Mouse (Mus musculus) forebrain, embryonic 11.5 days (tissue): ENCODE measurements around the gene Atp2a2. TPM values are rescaled to one million over a fixed set of nuclear protein-coding genes. Genes with fewer than 3 reads are reported as not detected.

ENCODE experiments used
- ATAC-seq: fragments of 200-750 bp; cut with Nextera tagmentation; replicated peaks from 2 replicates; pipeline ENCODE4 v1.8.0; 2017; ENCODE audit warnings: moderate TSS enrichment; ENCODE audit not compliant: low FRiP score
- DNase-seq: peaks from one replicate; pipeline ENCODE4 v3.0.0-alpha.2; 2017; ENCODE audit warnings: low spot score
- H3K27ac ChIP-seq: fragments of 300-500 bp; sonication (generic); 2 replicates; pipeline ENCODE4 v1.5.1; 2014; ENCODE audit warnings: low read depth, low read length
- H3K27me3 ChIP-seq: fragments of 300-500 bp; sonication (generic); 2 replicates; pipeline ENCODE4 v1.6.1; 2014; ENCODE audit warnings: mild to moderate bottlenecking, low read length, mixed read lengths; ENCODE audit not compliant: control insufficient read depth, insufficient read depth
- H3K36me3 ChIP-seq: fragments of 300-500 bp; sonication (generic); 2 replicates; pipeline ENCODE4 v1.6.1; 2014; ENCODE audit warnings: mild to moderate bottlenecking, low read length, moderate library complexity, mixed read lengths; ENCODE audit not compliant: control insufficient read depth, insufficient read depth
- H3K4me1 ChIP-seq: fragments of 300-500 bp; sonication (generic); replicated peaks from 2 replicates; pipeline ENCODE4 v1.6.1; 2014; ENCODE audit warnings: low read length, mixed read lengths; ENCODE audit not compliant: control insufficient read depth, insufficient read depth
- H3K4me2 ChIP-seq: fragments of 300-500 bp; sonication (generic); 2 replicates; pipeline ENCODE4 v1.6.1; 2014; ENCODE audit warnings: low read depth, mild to moderate bottlenecking, low read length, moderate library complexity, mixed read lengths; ENCODE audit not compliant: severe bottlenecking
- H3K4me3 ChIP-seq: fragments of 300-500 bp; sonication (generic); 2 replicates; pipeline ENCODE4 v1.5.1; 2014; ENCODE audit warnings: low read depth, low read length
- H3K9ac ChIP-seq: fragments of 300-500 bp; sonication (generic); 2 replicates; pipeline ENCODE4 v1.6.1; 2014; ENCODE audit warnings: low read length
- H3K9me3 ChIP-seq: fragments of 300-500 bp; sonication (generic); 2 replicates; pipeline ENCODE4 v1.6.1; 2016; ENCODE audit warnings: low read length, mixed read lengths; ENCODE audit not compliant: control insufficient read depth
- WGBS: fragments of 180-500 bp; shearing (Covaris S2); extraction: QIAGEN DNeasy Blood & Tissue Kit; methylation state at CpG from one replicate; pipeline ENCODE4 v1.1.7; 2014; 5-methylcytosine and 5-hydroxymethylcytosine counted together
- polyA plus RNA-seq: library from polyadenylated mRNA; unstranded; fragments of >200 nt; fragmentation: Nextera tagmentation; extraction: Ambion mirVana; gene quantifications from 2 replicates; pipeline ENCODE4 v1.2.1, GENCODE M21; 2014

The Atp2a2 gene
- polyA plus RNA-seq, 1 experiment from 2014 or later: 60.6 TPM

DNA sequence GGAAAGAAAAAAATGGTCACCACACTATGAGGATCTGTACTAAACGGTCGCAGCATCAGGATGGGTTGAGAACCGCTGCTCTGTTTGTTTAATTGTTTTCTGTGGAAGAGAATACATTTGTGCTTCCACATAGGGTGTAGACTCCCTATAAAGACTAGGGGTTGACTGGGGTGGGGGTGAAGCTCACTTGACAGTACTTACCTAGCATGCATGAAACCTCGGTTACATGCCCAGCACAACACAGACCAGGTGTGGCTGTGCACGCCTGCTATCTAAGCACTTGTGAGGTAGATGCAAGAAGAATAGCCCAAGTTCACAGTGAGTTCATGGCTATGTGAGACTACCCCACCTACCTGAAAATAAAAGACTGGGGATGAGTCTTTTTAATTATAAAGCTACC lies 35.6 kb upstream of the Atp2a2 start:
- no peaks in the 10 kb centered on the region; the same call in 1 of the 2 replicates for H3K36me3 ChIP-seq
- H3K9ac ChIP-seq: no peak overlapping the region
- H3K4me2 ChIP-seq: no peak overlapping the region
- WGBS: 95% methylated on average over 5 of the region's 5 CpGs
- H3K27ac ChIP-seq: no peak overlapping the region
- H3K27me3 ChIP-seq: no peaks in the 10 kb centered on the region
- H3K4me1 ChIP-seq: no peaks in the 10 kb centered on the region
- DNase-seq (no peak), ATAC-seq (no peak)
- H3K9me3 ChIP-seq: no peaks in the 10 kb centered on the region
- no peak overlapping the region for H3K4me3 ChIP-seq

GRCm38 (mm10) chr5:122533884-122534283 lies 31.9 kb upstream of the Atp2a2 start:
- DNase-seq: no peak
- Histone ChIP-seq H3K27ac (no peak overlapping the region), H3K4me3 (no peak overlapping the region), H3K9me3 (no peaks in the 10 kb centered on the region), H3K9ac (no peak overlapping the region), H3K27me3 (no peaks in the 10 kb centered on the region), H3K4me2 (no peak overlapping the region), H3K4me1 (no peaks in the 10 kb centered on the region), H3K36me3 (no peaks in the 10 kb centered on the region)
- no peak for ATAC-seq
- 92% methylated on average over 8 of the region's 8 CpGs for whole genome bisulfite sequencing

GRCm38 (mm10) chr5:122529913-122530604 lies 28.0 kb upstream of the Atp2a2 start:
- no peaks in the 10 kb centered on the region for H3K4me1 ChIP-seq
- 88% methylated on average over 9 of the region's 9 CpGs for WGBS
- H3K9ac ChIP-seq: no peak overlapping the region
- no peaks in the 10 kb centered on the region for H3K27me3 ChIP-seq
- H3K4me3 ChIP-seq: no peak overlapping the region
- no peaks in the 10 kb centered on the region for H3K36me3 ChIP-seq
- no peak overlapping the region for H3K4me2 ChIP-seq
- H3K9me3 ChIP-seq: no peaks in the 10 kb centered on the region
- ATAC-seq (no peak), DNase-seq (no peak)
- H3K27ac ChIP-seq: no peak overlapping the region

- Histone ChIP-seq H3K9ac (no peak overlapping the region), H3K4me2 (no peak overlapping the region), H3K4me1 (no peaks in the 10 kb centered on the region), H3K27ac (no peak overlapping the region), H3K4me3 (no peak overlapping the region), H3K27me3 (no peaks in the 10 kb centered on the region), H3K36me3 (no peaks in the 10 kb centered on the region), H3K9me3 (no peaks in the 10 kb centered on the region)
- 66% methylated on average over 3 of the region's 3 CpGs for WGBS
- DNase-seq (no peak), ATAC-seq (no peak)
Observed at GRCm38 (mm10) chr5:122529316-122529715, 27.3 kb upstream of the Atp2a2 start.

DNA sequence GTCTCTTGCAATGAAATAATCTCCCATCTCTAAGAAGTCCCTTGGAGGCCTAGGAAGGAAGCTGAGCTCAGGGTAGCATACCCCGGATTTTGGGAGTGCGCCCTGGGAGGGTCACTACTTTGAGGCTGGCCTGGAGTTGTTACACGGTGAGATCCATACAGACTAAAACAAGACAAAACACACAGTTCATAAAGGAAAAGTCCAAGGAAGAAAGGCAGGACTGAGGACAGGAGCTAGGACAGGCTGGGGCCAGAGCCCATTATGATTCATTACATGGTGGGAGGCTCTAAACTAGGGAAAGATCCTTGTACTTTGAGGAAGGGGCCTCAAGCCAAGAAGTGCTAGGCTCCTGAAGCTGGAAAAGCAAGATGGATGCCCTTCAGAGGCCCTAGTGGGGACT lies 26.6 kb upstream of the Atp2a2 start:
- Histone ChIP-seq H3K4me3 (no peak overlapping the region), H3K27me3 (no peaks in the 10 kb centered on the region), H3K4me2 (no peak overlapping the region), H3K9me3 (no peaks in the 10 kb centered on the region), H3K9ac (no peak overlapping the region), H3K36me3 (no peaks in the 10 kb centered on the region), H3K27ac (no peak overlapping the region), H3K4me1 (no peaks in the 10 kb centered on the region)
- ATAC-seq: no peak
- no peak for DNase-seq
- 71% methylated on average over 3 of the region's 3 CpGs for WGBS

GRCm38 (mm10) chr5:122527761-122528160 lies 25.7 kb upstream of the Atp2a2 start:
- Histone ChIP-seq H3K36me3 (no peaks in the 10 kb centered on the region), H3K9ac (no peak overlapping the region), H3K4me1 (no peaks in the 10 kb centered on the region), H3K27ac (no peak overlapping the region), H3K4me3 (no peak overlapping the region), H3K27me3 (no peaks in the 10 kb centered on the region), H3K9me3 (no peaks in the 10 kb centered on the region), H3K4me2 (no peak overlapping the region)
- DNase-seq (no peak), ATAC-seq (no peak)
- WGBS: 67% methylated on average over 11 of the region's 11 CpGs

DNA sequence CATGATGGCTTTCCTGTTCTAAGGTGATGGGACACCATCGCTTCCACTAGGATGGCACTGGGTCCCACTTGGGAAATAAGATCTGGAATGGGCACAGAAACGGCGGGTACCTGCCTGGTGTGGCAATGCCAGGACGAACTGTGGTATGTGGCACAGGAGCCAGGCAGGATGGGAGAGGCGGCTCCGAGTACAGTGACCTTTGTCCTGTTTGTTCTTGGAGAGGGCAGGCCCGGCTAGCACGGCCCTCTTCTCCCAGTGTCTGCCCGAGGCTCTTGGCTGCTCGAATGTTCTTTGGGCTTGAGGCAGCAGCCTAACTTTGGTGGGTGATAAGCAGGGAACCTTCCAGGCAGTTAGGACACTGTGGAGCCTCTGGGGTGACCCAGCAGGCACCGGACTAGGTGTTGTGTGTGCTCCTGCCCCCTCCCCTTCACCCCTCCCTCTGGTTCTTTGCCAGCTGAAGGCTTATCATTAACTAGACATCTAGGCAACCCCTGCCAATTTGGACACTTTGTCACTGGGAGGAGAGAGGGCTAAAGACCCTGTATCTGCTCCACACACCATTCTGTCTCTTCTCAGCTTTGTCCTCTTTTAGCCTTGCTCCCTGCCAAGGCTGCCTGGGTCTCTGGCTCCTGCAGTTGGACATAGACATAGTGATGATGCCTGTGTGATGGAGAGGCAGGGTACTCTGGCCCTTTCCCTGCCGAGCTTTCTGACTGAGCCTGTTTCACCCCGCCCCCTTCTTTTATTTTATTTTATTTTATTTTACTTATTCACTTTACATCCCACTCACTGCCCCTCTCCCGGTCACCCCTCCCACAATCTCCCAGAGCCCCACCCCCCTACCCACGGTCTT lies 25.1 kb upstream of the Atp2a2 start:
- Histone ChIP-seq H3K9me3 (no peaks in the 10 kb centered on the region), H3K27me3 (no peaks in the 10 kb centered on the region), H3K4me3 (no peak overlapping the region), H3K9ac (no peak overlapping the region), H3K27ac (no peak overlapping the region), H3K4me1 (no peaks in the 10 kb centered on the region), H3K4me2 (no peak overlapping the region), H3K36me3 (no peaks in the 10 kb centered on the region)
- DNase-seq (no peak), ATAC-seq (no peak)
- 79% methylated on average over 15 of the region's 15 CpGs for WGBS

DNA sequence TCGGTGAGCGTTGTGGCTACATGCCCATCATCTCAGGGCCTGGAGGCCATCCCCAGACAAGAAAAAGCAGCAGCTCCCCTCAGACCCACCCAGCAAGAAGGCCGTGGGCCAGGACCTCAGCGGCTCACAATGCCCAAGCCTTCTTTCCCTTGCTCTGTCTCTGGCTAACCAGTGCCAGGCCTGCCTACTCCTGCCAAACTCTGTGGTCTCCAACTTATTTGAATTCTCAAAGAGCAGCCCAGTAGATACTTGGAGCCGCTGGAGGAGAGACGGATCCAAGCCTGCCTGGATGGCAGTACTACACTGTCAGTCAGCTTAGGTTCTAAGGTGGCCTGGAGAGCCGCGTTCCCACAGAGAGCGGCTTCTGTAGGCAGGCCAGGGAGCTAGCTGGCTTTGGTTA lies 24.4 kb upstream of the Atp2a2 start:
- no peak overlapping the region for H3K27ac ChIP-seq
- H3K4me1 ChIP-seq: no peaks in the 10 kb centered on the region
- H3K4me3 ChIP-seq: no peak overlapping the region
- no peak overlapping the region for H3K9ac ChIP-seq
- no peak for ATAC-seq
- no peaks in the 10 kb centered on the region for H3K36me3 ChIP-seq
- 96% methylated on average over 9 of the region's 9 CpGs for WGBS
- no peak overlapping the region for H3K4me2 ChIP-seq
- no peaks in the 10 kb centered on the region for H3K27me3 ChIP-seq
- DNase-seq: no peak
- H3K9me3 ChIP-seq: no peaks in the 10 kb centered on the region
